Mouse (Mus musculus) liver, embryonic 14.5 days (tissue): ENCODE data around the gene Olfr196.

Experiments used
- CTCF ChIP-seq: IDR thresholded peaks from 2 replicates; pipeline ENCODE4 v1.5.1; 2016; ENCODE audit warnings: antibody characterized with exemption, low read depth, control low read depth
- EP300 ChIP-seq: IDR thresholded peaks from 2 replicates; pipeline ENCODE4 v1.6.1; 2016; ENCODE audit warnings: antibody characterized with exemption, low read depth

- no peak for TF ChIP-seq CTCF
- TF ChIP-seq EP300, result no peak
These were observed 49.3 kb downstream of the Olfr196 start, which contains the start of gene Olfr194 for GRCm38 (mm10) chr16:59120969-59121368.
